Mouse (Mus musculus) ovary, postnatal 10 days (tissue): ENCODE measurements at regions not wholly inside any gene's neighbourhood (a gene's known extent, or its start where the extent isn't known, plus 50 kb on each side); places are given as distances from the start of the nearest gene placed in this dataset.
"Not testable (repeated sequence)": the region's sequence is repeated elsewhere in the genome, so short reads cannot be mapped to it uniquely, and the experiment has no call there.

ENCODE experiments used
- DNase-seq: peaks from one replicate; pipeline ENCODE4 v3.0.0; 2022; ENCODE audit warnings: low spot score

GRCm38 (mm10) chr16:29917989-29918388 lies 146.2 kb upstream of the Hes1 start:
- no peak for DNase-seq

GRCm38 (mm10) chr16:29918396-29918795 lies 145.8 kb upstream of the Hes1 start:
- DNase-seq: no peak

- no peak for DNase-seq
Measured at GRCm38 (mm10) chr16:29920940-29921339, 143.2 kb upstream of the Hes1 start.

- DNase-seq: no peak
Measured at GRCm38 (mm10) chr16:29921385-29921784, 142.8 kb upstream of the Hes1 start.

- DNase-seq: not testable (repeated sequence)
Measured at GRCm38 (mm10) chr16:29927276-29927675, 136.9 kb upstream of the Hes1 start.

- DNase-seq: no peak
Measured at GRCm38 (mm10) chr16:29928291-29928690, 135.9 kb upstream of the Hes1 start.

- DNase-seq: no peak
Measured at GRCm38 (mm10) chr16:29931746-29932351, 132.3 kb upstream of the Hes1 start.

- DNase-seq: no peak
Measured at GRCm38 (mm10) chr16:29934649-29935048, 129.5 kb upstream of the Hes1 start.

- no peak for DNase-seq
Measured at GRCm38 (mm10) chr16:29938700-29939099, 125.5 kb upstream of the Hes1 start.

GRCm38 (mm10) chr16:29939331-29939850 lies 124.8 kb upstream of the Hes1 start:
- no peak for DNase-seq

GRCm38 (mm10) chr16:29939869-29940707 lies 124.1 kb upstream of the Hes1 start:
- DNase-seq: no peak

GRCm38 (mm10) chr16:29942111-29942510 lies 122.1 kb upstream of the Hes1 start:
- DNase-seq: no peak

GRCm38 (mm10) chr16:29943963-29944860 lies 120.0 kb upstream of the Hes1 start:
- peak; percentile 49 for DNase-seq

GRCm38 (mm10) chr16:29944966-29945365 lies 119.2 kb upstream of the Hes1 start:
- DNase-seq: no peak

GRCm38 (mm10) chr16:29945376-29945890 lies 118.8 kb upstream of the Hes1 start:
- no peak for DNase-seq

- peak; percentile 67 for DNase-seq
Measured at GRCm38 (mm10) chr16:29945891-29946598, 118.1 kb upstream of the Hes1 start.

- DNase-seq: no peak
Measured at GRCm38 (mm10) chr16:29946966-29947365, 117.2 kb upstream of the Hes1 start.

GRCm38 (mm10) chr16:29947670-29948069 lies 116.5 kb upstream of the Hes1 start:
- no peak for DNase-seq

- DNase-seq: no peak
Measured at GRCm38 (mm10) chr16:29950136-29950535, 114.0 kb upstream of the Hes1 start.

GRCm38 (mm10) chr16:29950791-29951190 lies 113.4 kb upstream of the Hes1 start:
- no peak for DNase-seq

GRCm38 (mm10) chr16:29954700-29955099 lies 109.5 kb upstream of the Hes1 start:
- DNase-seq: no peak
